In genomic region chr11:75990965-75991835, GRCm38 (mm10) we compare ENCODE assay signal across 24 mouse cellular contexts. TPM values are rescaled to one million over a fixed set of nuclear protein-coding genes. Genes with fewer than 3 reads are reported as not detected.
DNase-seq lines count a peak whose midpoint lies in the region; ATAC-seq and TF ChIP-seq lines count a peak whose summit lies in the region.
"Had no signal": no experiment of that assay in that cellular context is flagged by ENCODE, and none has a peak within 500 bp of the region (broad histone marks: within the 10 kb centered on the region; RNA-seq: fewer than 3 reads in every experiment).

No protein-coding gene starts in this region.

- H3K27ac ChIP-seq in CH12.LX (ENCODE audit: insufficient read depth, low read depth) (no peak overlapping the region), ES-E14 (ENCODE audit: insufficient read depth, low read depth, low read length, poor library complexity, severe bottlenecking) (no peak overlapping the region)
- peak overlapping the region; percentile 25; the same call in 1 of the 2 replicates for H3K27ac ChIP-seq in layer of hippocampus, adult 2 months
- H3K27ac ChIP-seq: gastrocnemius, adult 2 months; limb, embryonic 13.5 days; midbrain, embryonic 15.5 days had no signal

- dilution Hi-C loops in CH12.LX (cut with MboI; ENCODE audit: extremely low pct_ligation_motif_present, extremely low pct_unique_long_range_greater_than_20kb, low sequenced_read_pairs) = no loop called here

- TF ChIP-seq RAD21 in CH12.LX (IDR thresholded peaks at IDR 0.05; ENCODE audit: low read depth, low read length) = peak; percentile 8

- TF ChIP-seq CTCF in CH12.LX (conservative IDR thresholded peaks at IDR 0.05 in 1 of 2, IDR thresholded peaks at IDR 0.05 in 1 of 2; ENCODE audit: low read depth in 2 of 2, low read length in 2 of 2) = peak; percentile 42 to 48; a peak in 3 of 4 replicates
- peak; percentile 63 for TF ChIP-seq CTCF in layer of hippocampus, adult 2 months (conservative IDR thresholded peaks at IDR 0.05)

- DNase-seq in layer of hippocampus, adult 18-20 months (ENCODE audit: low spot score in 2 of 2) = peak; percentile 40 to 80
- DNase-seq in layer of hippocampus, postnatal 10 days (ENCODE audit: low spot score in 2 of 2) = no peak
- no peak for DNase-seq in CH12.LX (ENCODE audit: extremely low read depth)
- no peak for DNase-seq in ES-E14 (ENCODE audit: low read depth, low spot score)
- peak; percentile 34 to 40 for DNase-seq in layer of hippocampus, adult 2 months (ENCODE audit: low spot score in 2 of 2)
- no peak for DNase-seq in frontal cortex, postnatal 10 days (ENCODE audit: low spot score in 2 of 2)
- DNase-seq: adrenal gland, postnatal 36 days; cerebellum, postnatal 14 days; gastrocnemius, adult 2 months; heart, postnatal 36 days; kidney, adult 8-10 months; kidney, postnatal 36 days; lung, adult 18-20 months; right cerebral cortex, adult 18-20 months; thymus, adult 18-20 months had no signal

- ATAC-seq in cerebellum, adult (ENCODE audit: insufficient number of reproducible peaks, low FRiP score, low TSS enrichment) = no peak
- ATAC-seq: forebrain, embryonic 16.5 days; hindbrain, embryonic 16.5 days; midbrain, embryonic 15.5 days had no signal

- H3K4me2 ChIP-seq in CH12.LX (ENCODE audit: insufficient read depth, low read depth, poor library complexity, severe bottlenecking) = no peak overlapping the region
- H3K4me2 ChIP-seq: heart, embryonic 12.5 days; limb, embryonic 13.5 days; midbrain, embryonic 15.5 days had no signal

- H3K4me3 ChIP-seq in CH12.LX (replicated peaks in 1 of 3; ENCODE audit: low read depth in 2 of 3, low read length in 2 of 3, poor library complexity in 1 of 3) (no peak overlapping the region), ES-E14 (ENCODE audit: insufficient read depth in 1 of 2, low read depth in 1 of 2, low read length in 2 of 2, poor library complexity in 1 of 2, severe bottlenecking in 1 of 2) (no peak overlapping the region)
- H3K4me3 ChIP-seq in layer of hippocampus, adult 2 months = no peak overlapping the region
- H3K4me3 ChIP-seq: gastrocnemius, adult 2 months; heart, embryonic 12.5 days; limb, embryonic 13.5 days; midbrain, embryonic 15.5 days had no signal

- H3K4me1 ChIP-seq in CH12.LX (ENCODE audit: control insufficient read depth in 1 of 2, insufficient read depth in 2 of 2) (peaks cover 3 to 10% of the 10 kb centered on the region in 2 experiments; a peak in 2 of 4 replicates), ES-E14 (ENCODE audit: control insufficient read depth in 2 of 2, insufficient read depth in 2 of 2, low read length in 2 of 2, poor library complexity in 1 of 2) (no peaks in the 10 kb centered on the region)
- H3K4me1 ChIP-seq: heart, embryonic 12.5 days; limb, embryonic 13.5 days; midbrain, embryonic 15.5 days had no signal

- H3K9me3 ChIP-seq in CH12.LX (replicated peaks; ENCODE audit: low read length) = no peaks in the 10 kb centered on the region
- no peaks in the 10 kb centered on the region for H3K9me3 ChIP-seq in ES-E14 (ENCODE audit: control insufficient read depth, insufficient read depth, low read depth, low read length)
- H3K9me3 ChIP-seq: heart, embryonic 12.5 days; limb, embryonic 13.5 days; midbrain, embryonic 15.5 days had no signal

- TF ChIP-seq EP300 in CH12.LX (IDR thresholded peaks at IDR 0.05; ENCODE audit: low read length) = no peak

- H3K36me3 ChIP-seq in CH12.LX (replicated peaks in 1 of 2; ENCODE audit: control insufficient read depth in 1 of 2, insufficient read depth in 1 of 2, low read length in 1 of 2) = no peaks in the 10 kb centered on the region
- no peaks in the 10 kb centered on the region for H3K36me3 ChIP-seq in ES-E14 (ENCODE audit: control insufficient read depth, insufficient read depth, low read length, poor library complexity, severe bottlenecking)
- H3K36me3 ChIP-seq: heart, embryonic 12.5 days; limb, embryonic 13.5 days; midbrain, embryonic 15.5 days had no signal

- H3K9ac ChIP-seq in CH12.LX (ENCODE audit: insufficient read depth, low read depth) (no peak overlapping the region), ES-E14 (ENCODE audit: insufficient read depth, low read depth, low read length, poor library complexity, severe bottlenecking) (no peak overlapping the region)
- H3K9ac ChIP-seq: heart, embryonic 12.5 days; limb, embryonic 13.5 days; midbrain, embryonic 15.5 days had no signal

- no peaks in the 10 kb centered on the region for H3K79me2 ChIP-seq in CH12.LX (replicated peaks; ENCODE audit: control insufficient read depth, extremely low read depth, insufficient read depth, poor library complexity, severe bottlenecking)

- in situ Hi-C loops in CH12.LX (cut with MboI; ENCODE audit: low pct_ligation_motif_present, low pct_unique_long_range_greater_than_20kb, low sequenced_read_pairs) = no loop called here
- in situ Hi-C loops in ES-E14 (cut with MboI; ENCODE audit: low sequenced_read_pairs in 2 of 2, unreplicated experiment in 2 of 2) = no loop called here

- no peak for TF ChIP-seq POLR2A in CH12.LX (IDR thresholded peaks at IDR 0.05; ENCODE audit: low read depth, low read length)

- H3K27me3 ChIP-seq in CH12.LX (replicated peaks) = peaks cover 10% of the 10 kb centered on the region
- H3K27me3 ChIP-seq: heart, embryonic 12.5 days; limb, embryonic 13.5 days; midbrain, embryonic 15.5 days had no signal

TF ChIP-seq in CH12.LX, 34 proteins besides CTCF, POLR2A, EP300 and RAD21:
- TF ChIP-seq MAZ (IDR thresholded peaks at IDR 0.05; ENCODE audit: low read depth, low read length) = no peak
- TF ChIP-seq TBP (conservative IDR thresholded peaks at IDR 0.05; ENCODE audit: low read depth, low read length) = no peak
TF ChIP-seq in CH12.LX: peak in this region for 0.

TF ChIP-seq in ES-E14, 5 proteins besides CTCF, POLR2A, EP300 and RAD21:
- no peak for TF ChIP-seq HCFC1 (IDR thresholded peaks at IDR 0.05; ENCODE audit: borderline replicate concordance, insufficient read depth, low read length)
- peak; percentile 12; the same call in 1 of the 2 replicates for TF ChIP-seq ZC3H11A (IDR thresholded peaks at IDR 0.05; ENCODE audit: borderline replicate concordance, low read depth, low read length)
TF ChIP-seq in ES-E14: peak in this region for 1.

RNA-seq across cellular contexts. Expression of gene 1700016K19Rik, which starts 8.5 kb away (rescaled TPM):
- total RNA-seq in layer of hippocampus, adult 18-20 months (2021) = 1 to 10 TPM; 2.1 to 3.8 TPM
- 1 to 10 TPM; 3.1 to 4.8 TPM for total RNA-seq in layer of hippocampus, postnatal 10 days (2021)
- 0.76 TPM in 1 of 2 replicates, not detected in the other for total RNA-seq in CH12.LX (2012; rRNA removed)
- not detected in 2 replicates for total RNA-seq in CH12.LX (2014; rRNA removed)
- 0.53 TPM in 1 of 2 replicates, not detected in the other for polyA plus RNA-seq in CH12.LX (2012; ENCODE audit: insufficient read length, low read depth)
- total RNA-seq in ES-E14 (2012; rRNA removed) = 0.63 and 1.2 TPM in 2 replicates
- 1 to 10 TPM; 1.5 to 2.1 TPM for total RNA-seq in layer of hippocampus, adult 2 months (2021)
- total RNA-seq: adrenal gland, postnatal 36 days; gastrocnemius, adult 2 months; granulocyte monocyte progenitor cell, adult 5-6 weeks; heart, postnatal 36 days had no signal
- polyA plus RNA-seq: C2C12; neural tube, embryonic 11.5 days had no signal

RNA-seq across cellular contexts. Expression of gene Rflnb, which starts 36.4 kb away (rescaled TPM):
- 1 to 10 TPM; 9.0 to 9.2 TPM for total RNA-seq in layer of hippocampus, adult 18-20 months (2021)
- 10 to 100 TPM; 16.9 to 20.5 TPM for total RNA-seq in layer of hippocampus, postnatal 10 days (2021)
- 0.80 and 0.85 TPM in 2 replicates for total RNA-seq in CH12.LX (2012; rRNA removed)
- total RNA-seq in CH12.LX (2014; rRNA removed) = 0.19 and 0.26 TPM in 2 replicates
- polyA plus RNA-seq in CH12.LX (2012; ENCODE audit: insufficient read length, low read depth) = 0.31 and 0.69 TPM in 2 replicates
- 1.2 and 2.9 TPM in 2 replicates for total RNA-seq in ES-E14 (2012; rRNA removed)
- 1 to 10 TPM; 7.0 to 9.5 TPM for total RNA-seq in layer of hippocampus, adult 2 months (2021)

RNA-seq across cellular contexts. Expression of gene Rph3al, which starts 53.0 kb away (rescaled TPM):
- 1 to 10 TPM; 5.0 to 5.4 TPM for total RNA-seq in layer of hippocampus, adult 18-20 months (2021)
- total RNA-seq in layer of hippocampus, postnatal 10 days (2021) = 1 to 10 TPM; 4.2 to 5.6 TPM
- total RNA-seq in CH12.LX (2012; rRNA removed) = 0.21 and 0.34 TPM in 2 replicates
- 0.16 TPM in 1 of 2 replicates, not detected in the other for total RNA-seq in CH12.LX (2014; rRNA removed)
- polyA plus RNA-seq in CH12.LX (2012; ENCODE audit: insufficient read length, low read depth) = 0.39 and 0.55 TPM in 2 replicates
- 0.69 and 0.71 TPM in 2 replicates for total RNA-seq in ES-E14 (2012; rRNA removed)
- 1 to 10 TPM; 4.8 to 6.3 TPM for total RNA-seq in layer of hippocampus, adult 2 months (2021)
- total RNA-seq: granulocyte monocyte progenitor cell, adult 5-6 weeks had no signal

Comparison
In these comparisons a context has a peak if more than half of its experiments do, and no peak if none do; other contexts are left out.
1. DNase-seq: peak in layer of hippocampus, adult 18-20 months (2 of 2) and layer of hippocampus, adult 2 months (2 of 2); none in layer of hippocampus, postnatal 10 days (0 of 2), CH12.LX (single experiment), ES-E14 (single experiment) and frontal cortex, postnatal 10 days (0 of 2).